Mouse (Mus musculus): ENCODE data around the gene Mfap1b. TPM values are rescaled to one million over a fixed set of nuclear protein-coding genes. Genes with fewer than 3 reads are reported as not detected.

Mfap1b gene
- 2.3 and 5.5 TPM in 2 replicates for polyA plus RNA-seq (2012; ENCODE audit: low replicate concordance)

GRCm38 (mm10) chr2:121473301-121474179 lies at the start of gene Mfap1b:
Mfap1b (minus strand) TSS chr2:121474067.

DNA sequence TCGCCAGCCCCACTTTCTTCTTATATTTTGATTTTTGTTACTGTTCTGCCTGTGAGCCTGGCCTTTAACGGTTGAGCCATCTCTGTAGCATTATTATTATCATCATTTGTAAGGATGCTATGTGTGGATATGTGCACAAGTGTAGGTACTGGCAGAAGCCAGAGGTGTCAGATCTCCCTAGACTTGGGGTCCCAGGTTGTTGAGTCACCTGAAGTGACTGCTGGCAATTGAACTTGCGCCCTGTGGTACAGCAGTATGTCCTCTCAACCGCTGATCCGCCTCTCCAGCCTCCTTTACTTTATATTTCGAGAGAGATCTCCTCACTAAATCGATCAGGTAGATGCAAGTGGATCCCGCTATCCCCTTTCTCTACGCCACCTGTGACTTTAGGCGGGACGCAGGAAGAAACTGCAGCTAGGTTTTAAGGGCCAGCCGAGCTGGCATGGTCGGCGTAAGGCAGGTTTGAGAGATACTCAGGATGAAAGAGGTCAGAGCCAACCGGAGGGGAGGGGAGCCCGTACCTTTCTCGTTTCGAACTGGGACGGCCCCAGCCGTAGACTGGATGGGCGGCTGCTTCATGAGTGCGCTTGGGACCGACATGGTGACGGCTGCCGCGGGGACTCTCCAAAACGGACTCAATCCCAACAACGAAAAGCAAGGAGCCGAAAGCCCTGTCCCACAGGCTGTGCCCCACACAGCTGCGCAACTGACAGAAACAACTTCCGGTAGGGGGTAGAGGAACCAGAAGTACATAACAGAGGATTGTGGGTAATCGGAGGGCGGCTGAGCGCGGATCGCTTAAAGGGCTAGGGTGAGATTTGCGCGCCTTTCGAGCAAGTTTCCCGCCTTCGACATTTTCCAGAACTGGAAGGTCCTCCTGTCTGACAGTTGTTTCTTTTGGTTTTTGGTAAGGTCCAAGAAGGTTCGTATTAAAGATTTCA lies 32.3 kb upstream of the Mfap1b start, which contains the start of the genes Mfap1a and Wdr76:
Gene Mfap1a (minus strand): TSS at position 724 of the 941 bp plus-strand sequence.
Gene Wdr76 (plus strand): TSS at position 782 of the 941 bp plus-strand sequence.

DNA sequence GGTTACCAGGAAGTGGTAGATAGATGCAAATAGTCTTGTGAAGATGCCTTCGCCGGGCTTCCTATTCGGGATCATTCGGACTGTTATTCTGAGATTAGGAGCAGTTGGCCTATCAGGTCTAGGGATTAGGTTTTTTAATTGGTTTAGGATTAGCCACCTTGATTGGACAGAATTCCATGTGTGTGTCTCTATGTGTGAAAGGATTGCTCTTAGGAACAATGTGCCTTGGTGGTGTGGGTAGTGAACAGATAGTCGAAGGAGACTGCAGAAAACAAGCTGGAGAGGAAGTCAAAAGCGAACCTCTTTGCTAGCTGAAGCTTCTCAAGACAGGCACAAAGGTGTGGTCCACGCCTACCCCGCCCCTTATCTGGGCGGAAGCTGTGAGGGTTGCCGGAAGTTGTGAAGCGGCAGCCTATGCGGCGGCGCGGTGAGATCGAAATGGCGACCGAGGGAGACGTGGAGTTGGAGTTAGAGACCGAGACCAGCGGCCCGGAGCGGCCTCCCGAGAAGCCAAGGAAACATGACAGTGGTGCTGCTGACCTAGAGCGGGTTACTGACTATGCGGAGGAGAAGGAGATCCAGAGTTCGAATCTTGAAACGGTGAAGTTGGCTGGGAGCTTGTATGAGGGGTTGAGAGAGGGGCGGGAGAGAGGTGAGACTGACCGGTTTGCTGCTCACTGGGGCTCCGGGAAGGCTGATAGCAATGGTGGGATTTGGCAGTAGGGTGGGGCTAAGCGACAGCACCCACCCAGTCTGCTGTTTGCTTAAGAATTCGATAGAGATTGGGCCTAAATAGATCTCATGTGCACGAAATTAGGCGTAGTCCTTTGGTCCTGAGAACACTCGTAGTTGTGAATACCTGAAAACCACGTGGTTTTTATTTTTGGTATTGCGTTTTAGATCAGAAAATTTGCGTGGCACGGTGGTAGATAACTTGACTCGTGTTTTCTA lies 16.9 kb downstream of the Mfap1b start, which contains the start of gene Serinc4:
Gene Serinc4 (minus strand): TSS at position 90 of the 951 bp plus-strand sequence.

GRCm38 (mm10) chr2:121452990-121453389 lies 20.9 kb downstream of the Mfap1b start, which contains the start of gene Hypk:
Hypk (plus strand) TSS chr2:121453290.

GRCm38 (mm10) chr2:121448739-121449535 lies 24.9 kb downstream of the Mfap1b start, which contains the start of gene Serf2:
Serf2 (plus strand) TSS chr2:121449195.

GRCm38 (mm10) chr2:121444178-121444577 lies 29.7 kb downstream of the Mfap1b start, which contains the start of gene Ell3:
Ell3 (minus strand) TSS chr2:121444278.

GRCm38 (mm10) chr2:121413387-121414042 lies 60.4 kb downstream of the Mfap1b start, which contains the start of the genes Pdia3 and Catsper2:
Pdia3 (plus strand) TSS chr2:121413775.
Catsper2 (minus strand) TSS chr2:121413792.

Other genes starting within 250 kb of the Mfap1b start
- gene Trp53bp1, start 202.7 kb downstream of the Mfap1b start, polyA plus RNA-seq (2012; ENCODE audit: low replicate concordance): 15.1 and 22.2 TPM in 2 replicates
- gene Map1a, start 184.5 kb downstream of the Mfap1b start, polyA plus RNA-seq (2012; ENCODE audit: low replicate concordance): 1.4 and 1.8 TPM in 2 replicates
- gene Ppip5k1, start 118.7 kb downstream of the Mfap1b start, polyA plus RNA-seq (2012; ENCODE audit: low replicate concordance): 7.0 and 8.7 TPM in 2 replicates
- not detected in 2 replicates for gene Ckmt1, start 116.4 kb downstream of the Mfap1b start, polyA plus RNA-seq (2012; ENCODE audit: low replicate concordance)
- not detected in 2 replicates for gene Strc, start 86.9 kb downstream of the Mfap1b start, polyA plus RNA-seq (2012; ENCODE audit: low replicate concordance)
- 448 and 1,332 TPM in 2 replicates for gene Pdia3, start 60.3 kb downstream of the Mfap1b start, polyA plus RNA-seq (2012; ENCODE audit: low replicate concordance)
- gene Catsper2, start 60.3 kb downstream of the Mfap1b start, polyA plus RNA-seq (2012; ENCODE audit: low replicate concordance): 0.55 and 0.79 TPM in 2 replicates
- 8.3 and 17.1 TPM in 2 replicates for gene Ell3, start 29.8 kb downstream of the Mfap1b start, polyA plus RNA-seq (2012; ENCODE audit: low replicate concordance)
- 199 and 329 TPM in 2 replicates for gene Serf2, start 24.9 kb downstream of the Mfap1b start, polyA plus RNA-seq (2012; ENCODE audit: low replicate concordance)
- gene Hypk, start 20.8 kb downstream of the Mfap1b start, polyA plus RNA-seq (2012; ENCODE audit: low replicate concordance): 18.0 and 38.8 TPM in 2 replicates
- gene Serinc4, start 17.3 kb downstream of the Mfap1b start, polyA plus RNA-seq (2012; ENCODE audit: low replicate concordance): 0.13 and 0.19 TPM in 2 replicates
- 1.9 and 11.4 TPM in 2 replicates for gene Mfap1a, start 32.6 kb upstream of the Mfap1b start, polyA plus RNA-seq (2012; ENCODE audit: low replicate concordance)
- gene Wdr76, start 32.7 kb upstream of the Mfap1b start, polyA plus RNA-seq (2012; ENCODE audit: low replicate concordance): 0.45 and 0.91 TPM in 2 replicates